8 mouse cellular contexts compared by ENCODE assay signal in the genomic region with DNA sequence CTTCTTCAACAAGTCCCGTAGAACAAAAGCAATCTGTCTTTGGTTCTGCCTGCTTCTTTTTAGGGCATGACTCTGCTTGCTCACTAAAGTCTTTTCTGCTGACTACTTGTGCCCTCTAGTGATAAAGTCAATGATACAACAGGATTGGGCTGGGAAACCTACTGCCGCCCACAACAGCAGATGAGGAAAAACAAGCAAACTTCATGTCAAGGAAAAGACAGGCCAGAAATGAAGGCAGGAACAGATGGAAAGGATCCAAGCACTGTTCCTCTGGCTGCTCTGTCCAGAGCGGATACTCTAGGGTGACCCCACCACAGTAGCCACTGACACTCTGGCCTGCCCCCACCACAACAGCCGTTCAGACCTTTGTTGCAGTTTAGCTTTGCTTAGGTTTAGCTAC.
A peak's percentile ranks its signal among the peaks of the same experiment; 100 is the strongest.
DNase-seq lines count a peak whose midpoint lies in the region; ATAC-seq and TF ChIP-seq lines count a peak whose summit lies in the region.

No protein-coding gene starts in this region.

- no peak overlapping the region for H3K9ac ChIP-seq in CH12.LX (ENCODE audit: insufficient read depth, low read depth)
- no peak overlapping the region for H3K9ac ChIP-seq in kidney, embryonic 15.5 days
- H3K9ac ChIP-seq in stomach, embryonic 16.5 days (ENCODE audit: low read length): no peak overlapping the region
- no peak overlapping the region for H3K9ac ChIP-seq in forebrain, embryonic 13.5 days

- peak; percentile 44 for DNase-seq in gastrocnemius, adult 18-20 months (ENCODE audit: low spot score)
- DNase-seq in gastrocnemius, postnatal 10 days: no peak
- DNase-seq in CH12.LX (ENCODE audit: extremely low read depth): no peak
- DNase-seq in cerebellum, adult 9-11 months: peak; percentile 63
- no peak for DNase-seq in right cerebral cortex, adult 18-20 months

- peak; percentile 69; the same call in 1 of the 2 replicates for ATAC-seq in kidney, embryonic 15.5 days (replicated peaks; ENCODE audit: low FRiP score)
- ATAC-seq in stomach, embryonic 16.5 days (ENCODE audit: insufficient read depth, low FRiP score): peak; percentile 66
- ATAC-seq in forebrain, embryonic 13.5 days: no peak

- TF ChIP-seq RAD21 in CH12.LX (IDR thresholded peaks at IDR 0.05; ENCODE audit: low read depth, low read length): peak; percentile 71

- H3K9me3 ChIP-seq in CH12.LX (replicated peaks; ENCODE audit: low read length): no peaks in the 10 kb centered on the region
- H3K9me3 ChIP-seq in kidney, embryonic 15.5 days (replicated peaks): no peaks in the 10 kb centered on the region
- no peaks in the 10 kb centered on the region for H3K9me3 ChIP-seq in stomach, embryonic 16.5 days (replicated peaks; ENCODE audit: control insufficient read depth, low read length)
- no peaks in the 10 kb centered on the region for H3K9me3 ChIP-seq in forebrain, embryonic 13.5 days (replicated peaks)

- TF ChIP-seq POLR2A in CH12.LX (IDR thresholded peaks at IDR 0.05; ENCODE audit: low read depth, low read length): no peak

- peaks cover 0 to 5% of the 10 kb centered on the region in 2 experiments for H3K36me3 ChIP-seq in CH12.LX (replicated peaks in 1 of 2; ENCODE audit: control insufficient read depth in 1 of 2, insufficient read depth in 1 of 2, low read length in 1 of 2)
- H3K36me3 ChIP-seq in kidney, embryonic 15.5 days: peaks cover 16% of the 10 kb centered on the region
- H3K36me3 ChIP-seq in stomach, embryonic 16.5 days (ENCODE audit: control insufficient read depth, insufficient read depth, low read length): no peaks in the 10 kb centered on the region
- H3K36me3 ChIP-seq in forebrain, embryonic 13.5 days (ENCODE audit: poor library complexity, severe bottlenecking): peaks cover 18% of the 10 kb centered on the region

- dilution Hi-C loops in CH12.LX (cut with MboI; ENCODE audit: extremely low pct_ligation_motif_present, extremely low pct_unique_long_range_greater_than_20kb, low sequenced_read_pairs): no loop called here

- H3K4me2 ChIP-seq in CH12.LX (ENCODE audit: insufficient read depth, low read depth, poor library complexity, severe bottlenecking): no peak overlapping the region
- H3K4me2 ChIP-seq in kidney, embryonic 15.5 days: no peak overlapping the region
- H3K4me2 ChIP-seq in stomach, embryonic 16.5 days (ENCODE audit: low read depth, low read length): no peak overlapping the region
- H3K4me2 ChIP-seq in forebrain, embryonic 13.5 days: no peak overlapping the region

- H3K27me3 ChIP-seq in CH12.LX (replicated peaks): no peaks in the 10 kb centered on the region
- H3K27me3 ChIP-seq in kidney, embryonic 15.5 days: no peaks in the 10 kb centered on the region
- no peaks in the 10 kb centered on the region for H3K27me3 ChIP-seq in stomach, embryonic 16.5 days (ENCODE audit: control insufficient read depth, insufficient read depth, low read length)
- no peaks in the 10 kb centered on the region for H3K27me3 ChIP-seq in forebrain, embryonic 13.5 days

- in situ Hi-C loops in CH12.LX (cut with MboI; ENCODE audit: low pct_ligation_motif_present, low pct_unique_long_range_greater_than_20kb, low sequenced_read_pairs): loop anchor here (10.0 to 25.0 kb wide), 2 partner anchors 85 to 167 kb away; no protein-coding TSS in a partner anchor

- peak in 1 of 2 experiments; percentile 64; a peak in 2 of 4 replicates for TF ChIP-seq CTCF in CH12.LX (conservative IDR thresholded peaks at IDR 0.05 in 1 of 2, IDR thresholded peaks at IDR 0.05 in 1 of 2; ENCODE audit: low read depth in 2 of 2, low read length in 2 of 2)

- WGBS in kidney, embryonic 15.5 days: 32% methylated on average over 4 of the region's 4 CpGs
- WGBS in stomach, embryonic 16.5 days: 36% methylated on average over 4 of the region's 4 CpGs
- 71% methylated on average over 4 of the region's 4 CpGs for WGBS in forebrain, embryonic 13.5 days

- H3K4me1 ChIP-seq in CH12.LX (ENCODE audit: control insufficient read depth in 1 of 2, insufficient read depth in 2 of 2): no peaks in the 10 kb centered on the region
- no peaks in the 10 kb centered on the region for H3K4me1 ChIP-seq in kidney, embryonic 15.5 days
- peaks cover 3% of the 10 kb centered on the region; the same call in 1 of the 2 replicates for H3K4me1 ChIP-seq in stomach, embryonic 16.5 days (ENCODE audit: control insufficient read depth, insufficient read depth, low read length)
- H3K4me1 ChIP-seq in forebrain, embryonic 13.5 days: no peaks in the 10 kb centered on the region

- no peak for TF ChIP-seq EP300 in CH12.LX (IDR thresholded peaks at IDR 0.05; ENCODE audit: low read length)

- no peak overlapping the region for H3K27ac ChIP-seq in CH12.LX (ENCODE audit: insufficient read depth, low read depth)
- H3K27ac ChIP-seq in kidney, embryonic 15.5 days: 0 out of 2 replicates have a peak overlapping the region, but pooled peaks have one; percentile 33
- H3K27ac ChIP-seq in stomach, embryonic 16.5 days (ENCODE audit: low read length): no peak overlapping the region; the same call in 1 of the 2 replicates
- no peak overlapping the region for H3K27ac ChIP-seq in forebrain, embryonic 13.5 days

- no peak overlapping the region for H3K4me3 ChIP-seq in CH12.LX (replicated peaks in 1 of 3; ENCODE audit: low read depth in 2 of 3, low read length in 2 of 3, poor library complexity in 1 of 3)
- H3K4me3 ChIP-seq in kidney, embryonic 15.5 days (replicated peaks): no peak overlapping the region
- H3K4me3 ChIP-seq in stomach, embryonic 16.5 days (replicated peaks; ENCODE audit: low read length): no peak overlapping the region
- no peak overlapping the region for H3K4me3 ChIP-seq in forebrain, embryonic 13.5 days

- no peaks in the 10 kb centered on the region for H3K79me2 ChIP-seq in CH12.LX (replicated peaks; ENCODE audit: control insufficient read depth, extremely low read depth, insufficient read depth, poor library complexity, severe bottlenecking)

TF ChIP-seq in CH12.LX, 34 proteins besides CTCF, POLR2A, EP300 and RAD21:
- no peak for TF ChIP-seq TCF12 (IDR thresholded peaks at IDR 0.05; ENCODE audit: low read depth, low read length)
- TF ChIP-seq SMC3 (IDR thresholded peaks at IDR 0.05; ENCODE audit: low read depth, low read length): peak; percentile 73
- TF ChIP-seq MXI1 (IDR thresholded peaks at IDR 0.05; ENCODE audit: low read depth, low read length): no peak
- TF ChIP-seq ZC3H11A (IDR thresholded peaks at IDR 0.05; ENCODE audit: low read depth, low read length): peak; percentile 41

Comparison
In these comparisons a context has a peak if more than half of its experiments do, and no peak if none do; other contexts are left out.
1. DNase-seq: peak in gastrocnemius, adult 18-20 months (single experiment) and cerebellum, adult 9-11 months (single experiment); none in gastrocnemius, postnatal 10 days (single experiment), CH12.LX (single experiment) and right cerebral cortex, adult 18-20 months (single experiment).